Mouse (Mus musculus) liver, embryonic 13.5 days (tissue): Measurements from ENCODE around the gene Myrfl. TPM values are rescaled to one million over a fixed set of nuclear protein-coding genes. Genes with fewer than 3 reads are reported as not detected.

Experiments used
- ATAC-seq: fragments of 200-750 bp; cut with Nextera tagmentation; 2 replicates; pipeline ENCODE4 v1.8.0; 2017; ENCODE audit warnings: low read depth, mild to moderate bottlenecking, moderate number of reproducible peaks, moderate library complexity
- DNase-seq: peaks from one replicate; pipeline ENCODE4 v3.0.0; 2022
- H3K27ac ChIP-seq: fragments of 300-500 bp; sonication (generic); 2 replicates; pipeline ENCODE4 v1.5.1; 2015; ENCODE audit warnings: moderate library complexity, mild to moderate bottlenecking, inconsistent platforms
- H3K27me3 ChIP-seq: fragments of 300-500 bp; sonication (generic); 2 replicates; pipeline ENCODE4 v1.6.1; 2015; ENCODE audit warnings: mild to moderate bottlenecking, inconsistent platforms
- H3K36me3 ChIP-seq: fragments of 300-500 bp; sonication (generic); 2 replicates; pipeline ENCODE4 v1.6.1; 2015; ENCODE audit warnings: mild to moderate bottlenecking, inconsistent platforms
- H3K4me1 ChIP-seq: fragments of 300-500 bp; sonication (generic); replicated peaks from 2 replicates; pipeline ENCODE4 v1.6.1; 2015; ENCODE audit warnings: inconsistent platforms
- H3K4me2 ChIP-seq: fragments of 300-500 bp; sonication (generic); 2 replicates; pipeline ENCODE4 v1.6.1; 2015; ENCODE audit warnings: inconsistent platforms, mild to moderate bottlenecking, moderate library complexity
- H3K4me3 ChIP-seq: fragments of 300-500 bp; sonication (generic); replicated peaks from 2 replicates; pipeline ENCODE4 v1.5.1; 2015; ENCODE audit warnings: mild to moderate bottlenecking, inconsistent platforms
- H3K9ac ChIP-seq: fragments of 300-500 bp; sonication (generic); 2 replicates; pipeline ENCODE4 v1.6.1; 2015; ENCODE audit warnings: mild to moderate bottlenecking, inconsistent platforms
- H3K9me3 ChIP-seq: fragments of 300-500 bp; sonication (generic); replicated peaks from 2 replicates; pipeline ENCODE4 v1.6.1; 2016; ENCODE audit warnings: inconsistent platforms
- WGBS: fragments of 180-500 bp; shearing (Covaris S2); methylation state at CpG from one replicate; pipeline ENCODE4 v1.1.7; 2015; ENCODE audit not compliant: insufficient replicate concordance; 5-methylcytosine and 5-hydroxymethylcytosine counted together
- polyA plus RNA-seq: library from polyadenylated mRNA; unstranded; fragments of >200 nt; fragmentation: Nextera tagmentation; extraction: Ambion mirVana; gene quantifications from 2 replicates; pipeline ENCODE4 v1.2.1, GENCODE M21; 2015

The Myrfl gene
- 0.07 TPM in 1 of 2 replicates, not detected in the other for polyA plus RNA-seq

GRCm38 (mm10) chr10:116896336-116897177 lies at the start of gene Myrfl:
Gene Myrfl, minus strand, starts transcription at chr10:116896919.
- Histone ChIP-seq H3K4me2 (no peak within 1 kb of the TSS), H3K4me1 (no peaks in the 10 kb centered on the region), H3K9me3 (no peaks in the 10 kb centered on the region), H3K36me3 (no peaks in the 10 kb centered on the region), H3K9ac (no peak within 1 kb of the TSS), H3K27me3 (no peaks in the 10 kb centered on the region), H3K4me3 (no peak within 1 kb of the TSS), H3K27ac (no peak within 1 kb of the TSS)
- WGBS: 62% methylated on average over 17 of the region's 17 CpGs
- DNase-seq (no peak), ATAC-seq (no peak)

- WGBS: 47% methylated on average over 10 of the region's 10 CpGs
- peaks cover 8% of the 10 kb centered on the region for H3K36me3 ChIP-seq
Measured at GRCm38 (mm10) chr10:116944940-116945339, 48.2 kb upstream of the Myrfl start.

DNA sequence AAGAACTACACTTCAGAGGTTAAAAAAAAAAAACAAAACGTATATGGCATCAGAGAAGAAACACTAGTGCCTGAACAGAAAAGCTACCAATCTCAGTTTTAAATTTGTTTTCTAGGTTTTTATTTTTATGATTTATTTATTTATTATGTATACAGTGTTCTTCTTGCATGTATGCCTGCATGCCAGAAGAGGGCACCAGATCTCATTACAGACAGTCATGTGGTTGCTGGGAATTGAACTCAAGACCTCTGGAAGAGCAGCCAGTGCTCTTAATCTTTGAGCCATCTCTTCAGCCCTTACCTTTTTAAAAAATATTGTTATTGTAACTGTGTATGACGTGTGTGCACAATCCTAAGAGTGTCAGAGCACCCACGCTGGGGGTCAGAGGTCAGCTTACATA lies 47.4 kb upstream of the Myrfl start:
- H3K9me3 ChIP-seq: no peaks in the 10 kb centered on the region
- no peak overlapping the region for H3K27ac ChIP-seq
- DNase-seq (no peak), ATAC-seq (no peak)
- no peak overlapping the region for H3K9ac ChIP-seq
- H3K36me3 ChIP-seq: peaks cover 8% of the 10 kb centered on the region
- H3K27me3 ChIP-seq: no peaks in the 10 kb centered on the region
- H3K4me3 ChIP-seq: no peak overlapping the region
- WGBS: 53% methylated on average over 3 of the region's 3 CpGs
- H3K4me1 ChIP-seq: peaks cover 19% of the 10 kb centered on the region
- H3K4me2 ChIP-seq: no peak overlapping the region

More at GRCm38 (mm10) chr10:116944940-116945339, 48.2 kb upstream of the Myrfl start:
- no peak overlapping the region for H3K4me3 ChIP-seq
- H3K27ac ChIP-seq: no peak overlapping the region
- H3K4me1 ChIP-seq: peaks cover 26% of the 10 kb centered on the region
- H3K4me2 ChIP-seq: no peak overlapping the region
- ATAC-seq (no peak), DNase-seq (no peak)
- H3K27me3 ChIP-seq: no peaks in the 10 kb centered on the region
- H3K9me3 ChIP-seq: no peaks in the 10 kb centered on the region
- no peak overlapping the region for H3K9ac ChIP-seq

DNA sequence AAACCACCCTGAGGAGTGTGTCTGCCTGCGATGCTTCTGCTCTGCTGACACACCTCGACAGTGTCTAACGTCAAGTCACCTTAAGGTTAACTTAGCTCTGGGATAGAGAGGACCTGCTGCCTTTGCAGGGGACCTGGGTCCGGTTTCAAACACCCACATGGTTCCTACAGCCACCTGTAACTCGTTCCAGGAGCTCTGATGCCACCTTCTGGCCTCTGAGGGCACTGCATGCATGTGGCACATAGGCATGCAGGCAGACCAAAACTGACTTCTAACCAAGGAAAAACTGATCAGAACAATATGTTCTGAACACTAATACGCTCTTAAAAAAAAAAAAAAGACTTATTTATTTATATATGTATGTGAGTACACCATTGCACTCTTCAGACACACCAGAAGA lies 46.3 kb upstream of the Myrfl start:
- no peak overlapping the region for H3K4me2 ChIP-seq
- H3K9ac ChIP-seq: no peak overlapping the region
- no peak for ATAC-seq
- peaks cover 20% of the 10 kb centered on the region for H3K36me3 ChIP-seq
- no peak overlapping the region for H3K27ac ChIP-seq
- peak; percentile 11 for DNase-seq
- WGBS: 79% methylated on average over 6 of the region's 6 CpGs
- peaks cover 8% of the 10 kb centered on the region; the same call in 1 of the 2 replicates for H3K4me1 ChIP-seq
- H3K4me3 ChIP-seq: no peak overlapping the region
- H3K9me3 ChIP-seq: no peaks in the 10 kb centered on the region
- no peaks in the 10 kb centered on the region for H3K27me3 ChIP-seq

- no peak overlapping the region for H3K4me3 ChIP-seq
- no peak overlapping the region for H3K27ac ChIP-seq
- no peak overlapping the region for H3K4me2 ChIP-seq
- DNase-seq: no peak
- no peaks in the 10 kb centered on the region for H3K9me3 ChIP-seq
- H3K36me3 ChIP-seq: peaks cover 33% of the 10 kb centered on the region
- peaks cover 4% of the 10 kb centered on the region; the same call in 1 of the 2 replicates for H3K4me1 ChIP-seq
- ATAC-seq: no peak
- H3K9ac ChIP-seq: no peak overlapping the region
- WGBS: 69% methylated on average over 12 of the region's 12 CpGs
- no peaks in the 10 kb centered on the region for H3K27me3 ChIP-seq
Measured at GRCm38 (mm10) chr10:116935028-116935427, 38.3 kb upstream of the Myrfl start.

- no peaks in the 10 kb centered on the region for H3K9me3 ChIP-seq
- ATAC-seq (no peak), DNase-seq (no peak)
- no peaks in the 10 kb centered on the region for H3K27me3 ChIP-seq
- H3K9ac ChIP-seq: no peak overlapping the region
- H3K4me1 ChIP-seq: peaks cover 4% of the 10 kb centered on the region; the same call in 1 of the 2 replicates
- H3K36me3 ChIP-seq: peaks cover 29% of the 10 kb centered on the region
- H3K4me2 ChIP-seq: no peak overlapping the region
- H3K27ac ChIP-seq: no peak overlapping the region
- no peak overlapping the region for H3K4me3 ChIP-seq
- WGBS: 81% methylated on average over 7 of the region's 7 CpGs
Measured at GRCm38 (mm10) chr10:116933794-116934193, 37.1 kb upstream of the Myrfl start.

- H3K9me3 ChIP-seq: no peaks in the 10 kb centered on the region
- ATAC-seq: no peak
- H3K27ac ChIP-seq: no peak overlapping the region
- peaks cover 19% of the 10 kb centered on the region for H3K36me3 ChIP-seq
- peaks cover 4% of the 10 kb centered on the region; the same call in 1 of the 2 replicates for H3K4me1 ChIP-seq
- H3K9ac ChIP-seq: no peak overlapping the region
- no peaks in the 10 kb centered on the region for H3K27me3 ChIP-seq
- DNase-seq: no peak
- no peak overlapping the region for H3K4me2 ChIP-seq
- H3K4me3 ChIP-seq: no peak overlapping the region
- 82% methylated on average over 13 of the region's 13 CpGs for whole genome bisulfite sequencing
Measured at GRCm38 (mm10) chr10:116932418-116932817, 35.7 kb upstream of the Myrfl start.

DNA sequence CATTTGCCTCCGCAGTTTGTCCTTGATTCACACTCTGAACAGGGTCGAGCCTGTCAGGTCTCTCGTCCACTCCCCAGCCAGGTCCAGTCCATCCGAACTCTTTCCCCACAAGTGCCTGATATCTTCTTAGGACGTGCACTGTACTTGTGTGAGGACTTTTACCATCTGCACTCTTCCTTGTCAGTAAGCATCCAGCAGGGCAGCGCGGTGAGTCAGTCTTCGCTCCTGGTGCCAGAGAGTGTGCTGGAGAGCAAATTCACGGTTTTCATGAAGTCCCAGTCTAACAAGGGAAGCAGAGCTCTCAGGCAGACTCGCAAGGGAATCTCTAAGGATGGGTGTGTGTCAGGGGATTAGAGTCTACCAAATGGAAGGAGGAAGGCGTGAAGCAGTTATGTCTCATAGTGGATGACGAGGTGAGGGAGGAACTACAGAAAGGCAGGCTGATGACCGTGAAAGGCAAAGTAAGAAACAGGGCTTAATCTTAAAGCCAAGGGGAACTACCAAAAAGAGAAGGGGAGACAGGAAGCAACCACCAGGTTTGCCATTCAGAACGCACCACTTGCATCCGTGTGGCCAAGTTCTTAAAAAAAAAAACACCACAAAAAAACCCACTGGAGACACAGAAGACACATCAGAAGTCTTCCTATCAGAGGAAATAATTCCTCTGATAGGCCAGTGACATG lies 34.9 kb upstream of the Myrfl start:
- peaks cover 11% of the 10 kb centered on the region for H3K36me3 ChIP-seq
- H3K4me1 ChIP-seq: peaks cover 4% of the 10 kb centered on the region; the same call in 1 of the 2 replicates
- DNase-seq (no peak), ATAC-seq (no peak)
- H3K27ac ChIP-seq: no peak overlapping the region
- no peak overlapping the region for H3K4me3 ChIP-seq
- H3K9ac ChIP-seq: no peak overlapping the region
- no peaks in the 10 kb centered on the region for H3K27me3 ChIP-seq
- no peak overlapping the region for H3K4me2 ChIP-seq
- H3K9me3 ChIP-seq: no peaks in the 10 kb centered on the region
- 75% methylated on average over 15 of the region's 15 CpGs for WGBS

DNA sequence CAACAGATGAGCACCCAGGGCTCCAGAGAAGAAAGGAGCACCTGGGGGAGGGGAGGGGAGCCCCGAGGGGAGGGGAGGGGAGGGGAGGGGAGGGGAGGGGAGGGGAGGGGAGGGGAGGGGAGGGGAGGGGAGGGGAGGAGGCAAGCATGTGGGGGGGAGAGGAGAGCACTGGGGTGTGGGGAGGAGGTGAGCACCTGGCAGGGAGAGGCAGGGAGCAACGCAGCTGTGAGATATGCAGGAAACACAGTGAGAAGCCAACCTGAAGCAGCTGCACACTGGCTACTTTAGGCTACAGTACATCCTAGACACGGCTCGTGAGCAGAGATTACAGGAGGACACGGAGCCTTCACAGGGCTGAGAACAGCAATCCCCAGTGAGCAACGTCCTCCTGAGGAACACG lies 34.2 kb upstream of the Myrfl start:
- H3K4me2 ChIP-seq: no peak overlapping the region
- DNase-seq (no peak), ATAC-seq (no peak)
- H3K9ac ChIP-seq: no peak overlapping the region
- no peaks in the 10 kb centered on the region for H3K27me3 ChIP-seq
- no peak overlapping the region for H3K27ac ChIP-seq
- H3K36me3 ChIP-seq: peaks cover 11% of the 10 kb centered on the region
- H3K4me3 ChIP-seq: no peak overlapping the region
- H3K9me3 ChIP-seq: no peaks in the 10 kb centered on the region
- WGBS: 69% methylated on average over 6 of the region's 7 CpGs
- peaks cover 4% of the 10 kb centered on the region; the same call in 1 of the 2 replicates for H3K4me1 ChIP-seq

- 35% methylated on average over 7 of the region's 7 CpGs for WGBS
- Histone ChIP-seq H3K4me3 (no peak overlapping the region), H3K9me3 (no peaks in the 10 kb centered on the region), H3K27me3 (no peaks in the 10 kb centered on the region), H3K36me3 (peaks cover 13% of the 10 kb centered on the region), H3K9ac (no peak overlapping the region), H3K4me1 (peaks cover 4% of the 10 kb centered on the region; the same call in 1 of the 2 replicates), H3K4me2 (no peak overlapping the region), H3K27ac (no peak overlapping the region)
- DNase-seq (no peak), ATAC-seq (no peak)
Measured at GRCm38 (mm10) chr10:116930506-116930905, 33.8 kb upstream of the Myrfl start.

GRCm38 (mm10) chr10:116928826-116929225 lies 32.1 kb upstream of the Myrfl start:
- no peak overlapping the region for H3K9ac ChIP-seq

More at GRCm38 (mm10) chr10:116928826-116929225, 32.1 kb upstream of the Myrfl start:
- DNase-seq: no peak
- Histone ChIP-seq H3K9me3 (no peaks in the 10 kb centered on the region), H3K27me3 (no peaks in the 10 kb centered on the region), H3K36me3 (peaks cover 27% of the 10 kb centered on the region), H3K4me3 (no peak overlapping the region), H3K4me2 (no peak overlapping the region), H3K4me1 (peaks cover 4% of the 10 kb centered on the region; the same call in 1 of the 2 replicates), H3K27ac (no peak overlapping the region)
- no peak for ATAC-seq
- 89% methylated on average over 3 of the region's 3 CpGs for WGBS
